In genomic region chr4:130556224-130556623, GRCm38 (mm10) we compare ENCODE assay signal across 10 mouse cellular contexts. TPM values are rescaled to one million over a fixed set of nuclear protein-coding genes. Genes with fewer than 3 reads are reported as not detected.
A peak's percentile ranks its signal among the peaks of the same experiment; 100 is the strongest.
DNase-seq lines count a peak whose midpoint lies in the region; ATAC-seq and TF ChIP-seq lines count a peak whose summit lies in the region.
"Had no signal": no experiment of that assay in that cellular context is flagged by ENCODE, and none has a peak within 500 bp of the region (broad histone marks: within the 10 kb centered on the region; RNA-seq: fewer than 3 reads in every experiment).

No protein-coding gene starts in this region.

- H3K4me1 ChIP-seq in E14TG2a.4 (replicated peaks; ENCODE audit: low read depth, low read length), result peaks cover 78% of the 10 kb centered on the region

- DNase-seq in kidney, postnatal 10 days, result peak; percentile 20
- no peak for DNase-seq in kidney, postnatal 36 days
- peak; percentile 85 for DNase-seq in R1 (ENCODE audit: low read depth, low spot score)
- no peak for DNase-seq in urinary bladder, postnatal 36 days (ENCODE audit: low spot score in 2 of 2)
- DNase-seq in adrenal gland, postnatal 25 days, result no peak
- DNase-seq in heart, postnatal 36 days, result no peak
- DNase-seq: spleen, adult 18-20 months had no signal

- TF ChIP-seq CTCF in E14TG2a.4 (conservative IDR thresholded peaks at IDR 0.05; ENCODE audit: low read length), result 0 out of 2 replicates have a peak, but pooled peaks have one; percentile 4

- no peaks in the 10 kb centered on the region for H3K27me3 ChIP-seq in E14TG2a.4 (ENCODE audit: insufficient read depth, low read length)

- 0 out of 2 replicates have a peak, but pooled peaks have one; percentile 32 for ATAC-seq in granulocyte monocyte progenitor cell, adult 5-6 weeks (replicated peaks; ENCODE audit: poor library complexity, severe bottlenecking)

- intact Hi-C loops in heart, postnatal 36 days (cut with DNase I), result no loop called here

- no peaks in the 10 kb centered on the region for H3K9me3 ChIP-seq in E14TG2a.4 (ENCODE audit: low read length)

- no peak overlapping the region for H3K4me3 ChIP-seq in E14TG2a.4 (replicated peaks; ENCODE audit: low read length)
- H3K4me3 ChIP-seq: myocyte had no signal

- H3K36me3 ChIP-seq in E14TG2a.4 (ENCODE audit: insufficient read depth, low read length), result peaks cover 9% of the 10 kb centered on the region

RNA-seq across cellular contexts. Expression of gene Nkain1, which starts 17.7 kb away (rescaled TPM):
- total RNA-seq in granulocyte monocyte progenitor cell, adult 5-6 weeks (2014; fragmentation: Nextera tagmentation), result not detected in 2 replicates
- total RNA-seq in granulocyte monocyte progenitor cell, adult 5-6 weeks (2017), result not detected in 2 replicates
- 5.6 and 7.2 TPM in 2 replicates for total RNA-seq in adrenal gland, postnatal 25 days (2021)
- 1 to 10 TPM; 4.0 to 7.7 TPM for total RNA-seq in heart, postnatal 36 days (2021)

Comparison
In these comparisons a context has a peak if more than half of its experiments do, and no peak if none do; other contexts are left out.
1. DNase-seq: peak in kidney, postnatal 10 days (single experiment) and R1 (single experiment); none in kidney, postnatal 36 days (0 of 2), urinary bladder, postnatal 36 days (0 of 2), adrenal gland, postnatal 25 days (single experiment) and heart, postnatal 36 days (0 of 2).